Mouse (Mus musculus) 416B (cell line): ENCODE results near the gene Gphn.

ENCODE experiments used
- DNase-seq: peaks from one replicate; pipeline ENCODE4 v3.0.0; 2011; ENCODE audit warnings: low read depth

The Gphn gene

GRCm38 (mm10) chr12:78225707-78226518 is at the start of gene Gphn:
Gene Gphn (plus strand): TSS chr12:78226379.
- peak; percentile 90 for DNase-seq

- no peak for DNase-seq
Observed at GRCm38 (mm10) chr12:78181452-78181851, 44.7 kb upstream of the Gphn start.

- DNase-seq, result no peak
Observed at GRCm38 (mm10) chr12:78193942-78194341, 32.2 kb upstream of the Gphn start, which contains the start of gene Gm6657. Gene Gm6657 (plus strand): TSS chr12:78194242.

- DNase-seq, result no peak
Observed at GRCm38 (mm10) chr12:78195368-78195767, 30.8 kb upstream of the Gphn start.

- DNase-seq, result no peak
Observed at GRCm38 (mm10) chr12:78203646-78204045, 22.5 kb upstream of the Gphn start.

- peak; percentile 92 for DNase-seq
Observed at GRCm38 (mm10) chr12:78205915-78206570, 20.1 kb upstream of the Gphn start.

GRCm38 (mm10) chr12:78206571-78206960 is 19.6 kb upstream of the Gphn start:
- DNase-seq, result no peak

- no peak for DNase-seq
Observed at GRCm38 (mm10) chr12:78209856-78210255, 16.3 kb upstream of the Gphn start.

GRCm38 (mm10) chr12:78215490-78215889 is 10.7 kb upstream of the Gphn start:
- no peak for DNase-seq

- DNase-seq, result peak; percentile 64
Observed at GRCm38 (mm10) chr12:78219191-78219825, 6.9 kb upstream of the Gphn start.

- no peak for DNase-seq
Observed at GRCm38 (mm10) chr12:78226519-78226875, 318 bp downstream of the Gphn start.

GRCm38 (mm10) chr12:78227021-78227932 is 1.1 kb downstream of the Gphn start:
- DNase-seq, result peak; percentile 49

GRCm38 (mm10) chr12:78228139-78228538 is 2.0 kb downstream of the Gphn start:
- DNase-seq, result no peak

- no peak for DNase-seq
Observed at GRCm38 (mm10) chr12:78232560-78232959, 6.4 kb downstream of the Gphn start.

GRCm38 (mm10) chr12:78248366-78248765 is 22.2 kb downstream of the Gphn start:
- DNase-seq, result peak; percentile 63

- peak; percentile 24 for DNase-seq
Observed at GRCm38 (mm10) chr12:78249151-78249550, 23.0 kb downstream of the Gphn start.

GRCm38 (mm10) chr12:78277386-78277785 is 51.2 kb downstream of the Gphn start:
- DNase-seq, result peak; percentile 68

- DNase-seq, result no peak
Observed at GRCm38 (mm10) chr12:78290384-78290783, 64.2 kb downstream of the Gphn start.

- no peak for DNase-seq
Observed at GRCm38 (mm10) chr12:78298824-78299398, 72.7 kb downstream of the Gphn start.

GRCm38 (mm10) chr12:78315106-78315505 is 88.9 kb downstream of the Gphn start:
- DNase-seq, result peak; percentile 31

- DNase-seq, result no peak
Observed at GRCm38 (mm10) chr12:78327946-78328345, 101.8 kb downstream of the Gphn start.
